Mouse (Mus musculus) hindbrain, embryonic 16.5 days (tissue): ENCODE data around the gene Mvp. TPM values are rescaled to one million over a fixed set of nuclear protein-coding genes. Genes with fewer than 3 reads are reported as not detected.

Source experiments
- ATAC-seq: fragments of 200-750 bp; cut with Nextera tagmentation; 2 replicates; pipeline ENCODE4 v1.8.0; 2017; ENCODE audit warnings: moderate TSS enrichment, moderate library complexity
- H3K27ac ChIP-seq: fragments of 300-500 bp; sonication (generic); 2 replicates; pipeline ENCODE4 v1.5.1; 2014; ENCODE audit warnings: low read depth, mild to moderate bottlenecking, control low read depth, low read length, moderate library complexity
- H3K27me3 ChIP-seq: fragments of 300-500 bp; sonication (generic); replicated peaks from 2 replicates; pipeline ENCODE4 v1.6.1; 2014; ENCODE audit warnings: low read length; ENCODE audit not compliant: control insufficient read depth, insufficient read depth
- H3K36me3 ChIP-seq: fragments of 300-500 bp; sonication (generic); 2 replicates; pipeline ENCODE4 v1.6.1; 2014; ENCODE audit warnings: mild to moderate bottlenecking, low read length, moderate library complexity, mixed read lengths; ENCODE audit not compliant: control insufficient read depth, insufficient read depth
- H3K4me1 ChIP-seq: fragments of 300-500 bp; sonication (generic); 2 replicates; pipeline ENCODE4 v1.6.1; 2014; ENCODE audit warnings: low read depth, low read length; ENCODE audit not compliant: control insufficient read depth, insufficient read depth
- H3K4me2 ChIP-seq: fragments of 300-500 bp; sonication (generic); 2 replicates; pipeline ENCODE4 v1.6.1; 2014; ENCODE audit warnings: mild to moderate bottlenecking, low read length, control low read depth, moderate library complexity
- H3K4me3 ChIP-seq: fragments of 300-500 bp; sonication (generic); 2 replicates; pipeline ENCODE4 v1.5.1; 2014; ENCODE audit warnings: mild to moderate bottlenecking, low read length, control low read depth, moderate library complexity
- H3K9ac ChIP-seq: fragments of 300-500 bp; sonication (generic); 2 replicates; pipeline ENCODE4 v1.6.1; 2014; ENCODE audit warnings: low read depth, mild to moderate bottlenecking, control low read depth, low read length, moderate library complexity
- H3K9me3 ChIP-seq: fragments of 300-500 bp; sonication (generic); 2 replicates; pipeline ENCODE4 v1.6.1; 2014; ENCODE audit warnings: mild to moderate bottlenecking, low read length, moderate library complexity; ENCODE audit not compliant: control insufficient read depth
- WGBS: fragments of 180-500 bp; shearing (Covaris S2); extraction: QIAGEN DNeasy Blood & Tissue Kit; methylation state at CpG from one replicate; pipeline ENCODE4 v1.1.7; 2014; 5-methylcytosine and 5-hydroxymethylcytosine counted together
- polyA plus RNA-seq: library from polyadenylated mRNA; unstranded; fragments of >200 nt; fragmentation: Nextera tagmentation; extraction: Ambion mirVana; gene quantifications from 2 replicates; pipeline ENCODE4 v1.2.1, GENCODE M21; 2015

Gene Mvp
- polyA plus RNA-seq, 1 experiment from 2014 or later, result 3.9 TPM

DNA sequence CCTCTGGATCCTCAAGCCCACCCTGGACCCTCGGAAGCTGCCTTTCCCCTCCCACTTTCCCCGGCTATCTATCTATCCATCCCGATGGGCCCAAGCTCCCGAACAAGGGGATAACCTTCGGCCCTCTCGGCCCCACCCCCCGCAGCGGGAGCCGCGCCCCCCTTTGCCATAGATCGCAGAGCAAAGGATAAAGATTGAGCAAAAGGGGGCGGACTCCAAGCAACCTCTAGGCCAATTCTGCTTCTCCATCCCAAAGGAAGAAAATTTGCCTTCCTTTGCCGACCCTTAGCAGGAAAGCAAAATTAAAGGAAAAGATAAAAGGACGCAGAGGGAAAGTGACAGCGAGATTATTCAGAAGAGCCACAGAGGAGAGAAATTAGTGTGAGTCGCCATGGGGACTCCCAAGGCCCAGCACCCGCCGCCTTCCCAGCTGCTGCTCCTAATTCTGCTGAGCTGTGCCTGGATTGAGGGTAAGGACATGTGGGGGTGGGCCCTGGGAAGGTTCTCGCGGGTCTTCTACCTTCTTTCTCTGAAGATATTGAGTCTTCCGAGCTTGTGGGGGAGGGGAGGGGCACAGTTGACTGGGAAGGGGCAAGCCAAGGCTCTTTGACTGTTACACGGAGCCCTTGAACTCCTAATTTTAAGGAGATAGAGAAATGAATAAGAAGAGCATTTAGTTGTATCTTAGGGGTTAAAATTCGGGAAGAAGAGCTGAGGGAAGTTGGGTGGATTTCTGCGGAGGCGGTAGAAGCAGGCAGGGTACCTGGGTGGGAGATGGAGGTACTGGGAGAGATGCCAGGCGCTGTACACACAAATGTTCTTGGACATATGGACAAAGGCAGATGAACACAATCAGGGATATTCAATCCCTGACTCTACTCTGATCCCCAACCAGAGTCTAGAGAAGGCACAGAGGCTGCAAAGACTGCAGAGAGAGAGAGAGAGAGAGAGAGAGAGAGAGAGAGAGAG is 63.5 kb downstream of the Mvp start:
- Histone ChIP-seq H3K9ac (peak overlapping the region; percentile 78), H3K27me3 (no peaks in the 10 kb centered on the region), H3K27ac (peak overlapping the region; percentile 93), H3K4me1 (peaks cover 28% of the 10 kb centered on the region), H3K36me3 (no peaks in the 10 kb centered on the region; the same call in 1 of the 2 replicates), H3K9me3 (no peaks in the 10 kb centered on the region), H3K4me3 (peak overlapping the region; percentile 70), H3K4me2 (peak overlapping the region; percentile 93)
- ATAC-seq, result peak; percentile 7; the same call in 1 of the 2 replicates
- WGBS, result 5% methylated on average over 26 of the region's 26 CpGs

DNA sequence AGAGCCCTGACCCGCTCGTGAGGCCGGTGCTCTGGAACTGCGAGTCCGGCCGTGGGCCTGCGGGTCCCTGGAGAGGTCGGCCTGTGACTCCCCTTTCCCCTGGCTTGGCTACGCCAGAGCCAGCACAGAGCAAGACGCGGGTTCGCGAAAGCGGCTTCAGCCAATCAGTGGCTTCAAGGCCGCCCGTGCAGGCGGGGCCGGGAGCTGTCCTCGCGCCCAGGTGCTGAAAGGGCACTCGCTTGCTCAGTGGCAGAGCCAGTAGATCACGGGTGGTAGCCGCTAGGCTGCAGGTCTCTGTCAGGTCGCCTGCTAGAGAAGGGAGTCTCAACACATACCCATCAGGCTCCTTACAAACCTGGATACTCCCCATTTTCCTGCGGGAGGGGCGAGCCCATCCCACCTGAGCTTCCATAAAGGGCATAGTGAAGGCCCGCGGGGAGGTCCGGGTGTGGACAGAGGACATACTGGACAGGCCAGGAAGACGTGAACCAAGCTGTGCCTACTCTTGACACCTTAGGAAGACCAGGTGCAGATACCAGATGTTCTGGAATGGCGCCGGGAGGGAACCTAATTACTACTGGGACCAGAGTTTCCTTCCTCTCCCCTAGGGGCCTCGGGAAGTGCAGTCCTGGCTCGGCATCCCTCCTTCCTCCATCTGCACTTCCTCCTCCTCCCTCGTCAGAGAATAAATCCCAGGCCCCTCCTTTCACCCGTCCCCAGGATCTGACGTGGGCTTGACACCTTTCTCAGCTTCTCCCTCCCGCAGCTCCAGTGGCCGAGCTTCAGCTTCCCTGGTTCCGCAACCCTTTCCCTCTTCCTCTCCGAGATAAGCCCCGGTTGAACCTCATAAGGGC is 64.4 kb downstream of the Mvp start, which contains the start of gene Sez6l2:
Gene Sez6l2 (plus strand): TSS at position 771 of the 854 bp plus-strand sequence.
- peak within 1 kb of the TSS; percentile 78 for H3K9ac ChIP-seq
- no peaks in the 10 kb centered on the region for H3K27me3 ChIP-seq
- H3K9me3 ChIP-seq, result no peaks in the 10 kb centered on the region
- H3K4me3 ChIP-seq, result peak within 1 kb of the TSS; percentile 70
- H3K36me3 ChIP-seq, result peaks cover 4% of the 10 kb centered on the region
- peak; percentile 92 for ATAC-seq
- peak within 1 kb of the TSS; percentile 93 for H3K27ac ChIP-seq
- peak within 1 kb of the TSS; percentile 93 for H3K4me2 ChIP-seq
- H3K4me1 ChIP-seq, result peaks cover 28% of the 10 kb centered on the region
- WGBS, result under 1% methylated on average over 36 of the region's 42 CpGs

DNA sequence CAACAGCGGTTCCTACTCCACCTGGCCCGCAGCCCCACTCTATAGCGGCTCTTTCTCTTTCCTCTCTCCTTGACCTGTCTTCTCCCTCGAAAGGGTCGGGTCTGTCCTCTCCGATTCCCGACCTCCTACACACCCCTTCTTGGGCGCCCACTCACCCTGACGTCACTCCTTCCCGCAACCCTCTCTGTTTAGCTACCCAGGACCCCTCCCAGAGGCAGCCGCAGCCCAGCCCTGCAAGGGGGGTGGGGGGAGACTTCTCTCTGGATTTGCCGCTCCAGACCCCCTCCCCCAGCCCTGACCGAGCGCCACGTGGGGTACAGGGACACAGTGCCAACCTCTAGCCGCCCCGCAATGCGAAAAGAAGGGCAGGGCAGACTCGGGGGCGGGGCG is 65.0 kb downstream of the Mvp start, which contains the start of gene Asphd1:
Gene Asphd1 (minus strand): TSS at position 180 of the 390 bp plus-strand sequence.
- no peaks in the 10 kb centered on the region for H3K9me3 ChIP-seq
- peak within 1 kb of the TSS; percentile 93 for H3K4me2 ChIP-seq
- ATAC-seq, result peak; percentile 70
- peaks cover 6% of the 10 kb centered on the region for H3K36me3 ChIP-seq
- peak within 1 kb of the TSS; percentile 78 for H3K9ac ChIP-seq
- peak within 1 kb of the TSS; percentile 70 for H3K4me3 ChIP-seq
- H3K27me3 ChIP-seq, result no peaks in the 10 kb centered on the region
- peak within 1 kb of the TSS; percentile 93 for H3K27ac ChIP-seq
- WGBS, result under 1% methylated on average over 21 of the region's 21 CpGs
- peaks cover 28% of the 10 kb centered on the region for H3K4me1 ChIP-seq

DNA sequence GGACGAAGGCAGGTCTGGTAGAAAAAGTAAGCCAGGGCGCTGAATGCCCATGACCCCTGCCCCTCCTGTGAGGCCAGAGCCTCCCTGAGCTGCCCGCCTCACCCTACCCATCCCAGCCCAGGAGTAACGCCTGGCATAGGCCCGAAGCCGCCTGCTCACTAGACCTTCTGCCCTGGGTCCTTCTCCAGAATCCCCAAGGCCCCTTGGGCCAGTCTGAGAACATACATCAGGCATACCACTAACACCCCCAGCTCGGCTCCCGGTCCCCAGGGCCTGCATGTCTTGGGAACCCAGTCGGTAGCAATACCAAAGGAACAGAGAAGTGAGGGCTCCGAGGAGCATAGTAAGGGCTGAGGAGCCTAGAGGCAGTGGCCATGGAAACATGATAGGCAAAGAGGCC is 65.8 kb downstream of the Mvp start:
- no peaks in the 10 kb centered on the region for H3K9me3 ChIP-seq
- WGBS, result 78% methylated on average over 10 of the region's 10 CpGs
- peaks cover 9% of the 10 kb centered on the region for H3K36me3 ChIP-seq
- ATAC-seq, result no peak
- no peaks in the 10 kb centered on the region for H3K27me3 ChIP-seq
- peak overlapping the region; percentile 93 for H3K27ac ChIP-seq
- H3K4me1 ChIP-seq, result peaks cover 28% of the 10 kb centered on the region
- peak overlapping the region; percentile 93 for H3K4me2 ChIP-seq
- peak overlapping the region; percentile 70 for H3K4me3 ChIP-seq
- peak overlapping the region; percentile 78 for H3K9ac ChIP-seq

DNA sequence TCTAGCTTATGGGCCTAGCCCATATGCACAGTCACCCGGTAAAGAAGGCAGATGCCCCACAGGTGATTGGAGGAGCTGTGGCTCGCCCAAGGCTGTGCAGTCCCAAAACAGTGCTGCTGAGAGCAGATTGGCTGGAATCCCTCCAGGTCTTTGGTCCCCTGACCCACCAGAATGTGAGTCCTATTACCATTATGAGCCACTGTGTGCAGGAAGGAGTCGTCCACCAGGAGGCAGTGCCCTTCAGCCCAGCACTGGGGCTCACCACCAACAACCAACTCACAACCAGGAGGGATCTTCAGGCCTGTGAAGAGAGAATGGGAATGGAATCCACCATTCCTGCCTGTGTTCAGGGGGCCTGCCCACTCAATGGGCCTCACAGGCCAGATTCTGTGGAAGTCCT is 67.9 kb downstream of the Mvp start:
- Histone ChIP-seq H3K9ac (no peak overlapping the region), H3K27ac (no peak overlapping the region), H3K4me3 (no peak overlapping the region), H3K4me1 (peaks cover 13% of the 10 kb centered on the region), H3K9me3 (no peaks in the 10 kb centered on the region), H3K27me3 (no peaks in the 10 kb centered on the region), H3K4me2 (no peak overlapping the region), H3K36me3 (peaks cover 18% of the 10 kb centered on the region)
- 46% methylated on average over 3 of the region's 3 CpGs for WGBS
- no peak for ATAC-seq

DNA sequence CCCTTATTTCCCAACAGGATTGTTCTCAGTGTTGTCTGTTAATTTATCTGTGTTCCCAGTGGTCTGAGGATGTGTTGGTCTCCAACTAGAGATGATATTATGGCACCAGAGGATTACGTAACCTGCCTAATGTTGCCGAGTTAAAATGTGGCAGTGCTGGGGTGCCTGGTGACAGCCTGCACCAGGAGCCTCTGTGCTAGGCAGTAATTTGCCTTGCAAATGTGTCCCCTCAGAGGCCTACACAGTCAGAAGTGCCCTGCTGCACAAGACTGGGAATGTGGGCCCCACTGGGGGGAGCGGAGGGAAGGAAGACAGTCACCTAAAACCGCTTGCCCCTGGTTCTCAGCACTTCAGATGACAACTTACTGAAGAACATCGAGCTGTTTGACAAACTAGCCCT is 72.6 kb downstream of the Mvp start:
- Histone ChIP-seq H3K9ac (no peak overlapping the region), H3K4me1 (no peaks in the 10 kb centered on the region; the same call in 1 of the 2 replicates), H3K36me3 (peaks cover 27% of the 10 kb centered on the region), H3K27me3 (no peaks in the 10 kb centered on the region), H3K4me3 (no peak overlapping the region), H3K27ac (no peak overlapping the region), H3K9me3 (peaks cover 2% of the 10 kb centered on the region; the same call in 1 of the 2 replicates), H3K4me2 (no peak overlapping the region)
- ATAC-seq, result no peak
- 44% methylated on average over 5 of the region's 5 CpGs for WGBS

DNA sequence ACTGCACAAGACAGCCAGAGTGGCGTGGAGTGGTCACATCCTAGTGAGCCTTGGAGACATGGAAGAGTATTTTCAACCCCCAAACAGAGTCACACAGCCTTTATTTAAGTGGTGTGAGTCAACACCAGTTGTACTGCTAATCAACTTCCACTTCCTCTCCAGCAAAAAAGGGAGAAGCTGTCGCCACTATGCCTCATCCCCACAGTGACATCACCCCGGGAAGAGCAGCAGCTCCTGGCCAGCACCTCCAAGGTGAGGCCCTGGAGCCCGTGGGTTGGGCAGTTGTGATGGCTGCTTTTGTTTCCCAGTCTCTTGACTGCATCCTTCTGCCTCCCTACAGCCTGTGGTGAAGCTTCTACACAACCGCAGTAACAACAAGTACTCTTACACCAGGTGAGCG is 73.2 kb downstream of the Mvp start:
- no peak overlapping the region for H3K9ac ChIP-seq
- no peak for ATAC-seq
- H3K4me1 ChIP-seq, result no peaks in the 10 kb centered on the region
- peaks cover 30% of the 10 kb centered on the region for H3K36me3 ChIP-seq
- no peak overlapping the region for H3K4me3 ChIP-seq
- no peak overlapping the region for H3K4me2 ChIP-seq
- no peak overlapping the region for H3K27ac ChIP-seq
- no peaks in the 10 kb centered on the region for H3K27me3 ChIP-seq
- H3K9me3 ChIP-seq, result peaks cover 2% of the 10 kb centered on the region; the same call in 1 of the 2 replicates
- 51% methylated on average over 6 of the region's 6 CpGs for WGBS
